Comparison of ENCODE assay signal across 33 mouse cellular contexts in the genomic region with DNA sequence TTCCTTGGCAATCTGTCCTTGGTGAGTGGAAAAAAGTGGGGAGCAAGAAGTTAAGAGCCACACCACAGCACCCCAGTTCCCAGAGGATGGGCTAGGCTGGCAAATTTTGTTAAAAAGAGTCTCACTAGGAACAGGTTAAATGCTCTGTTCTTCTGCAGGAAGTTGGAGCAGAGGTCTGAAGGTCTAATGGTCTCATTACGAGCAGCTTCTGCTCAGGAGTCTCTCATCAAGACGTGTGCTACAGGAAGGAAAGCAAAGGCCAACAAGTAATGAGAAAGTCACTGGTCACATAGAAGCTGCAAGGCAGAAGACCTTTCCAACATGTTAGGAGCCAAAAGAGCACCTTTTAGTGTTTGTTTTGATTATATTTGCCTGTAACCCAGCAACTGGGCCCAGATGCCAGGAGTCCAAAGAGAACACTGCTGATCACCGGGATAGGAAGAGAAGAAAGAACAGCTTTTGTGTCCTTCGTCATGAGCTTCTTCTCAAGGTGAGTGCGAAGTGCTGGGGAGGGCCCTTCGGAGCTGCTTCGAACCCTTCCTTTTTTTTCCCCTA. TPM values are rescaled to one million over a fixed set of nuclear protein-coding genes. Genes with fewer than 3 reads are reported as not detected.
DNase-seq lines count a peak whose midpoint lies in the region; ATAC-seq and TF ChIP-seq lines count a peak whose summit lies in the region.
"Had no signal": no experiment of that assay in that cellular context is flagged by ENCODE, and none has a peak within 500 bp of the region (broad histone marks: within the 10 kb centered on the region; RNA-seq: fewer than 3 reads in every experiment).

No protein-coding gene starts in this region.

- H3K9ac ChIP-seq in heart, embryonic 11.5 days (ENCODE audit: low read depth, low read length): no peak overlapping the region
- no peak overlapping the region for H3K9ac ChIP-seq in kidney, postnatal 0 days (ENCODE audit: low read depth, low read length)
- H3K9ac ChIP-seq in midbrain, embryonic 14.5 days (replicated peaks; ENCODE audit: low read length): no peak overlapping the region
- H3K9ac ChIP-seq: embryonic facial prominence, embryonic 13.5 days; forebrain, embryonic 12.5 days; forebrain, embryonic 15.5 days; heart, embryonic 12.5 days; heart, embryonic 15.5 days; hindbrain, embryonic 13.5 days; intestine, embryonic 15.5 days had no signal

- ATAC-seq in heart, embryonic 11.5 days (replicated peaks; ENCODE audit: insufficient number of reproducible peaks, low FRiP score, low TSS enrichment): no peak
- ATAC-seq in kidney, postnatal 0 days (replicated peaks; ENCODE audit: low FRiP score, low read depth): no peak
- ATAC-seq in midbrain, embryonic 14.5 days (ENCODE audit: low FRiP score, low TSS enrichment): no peak
- ATAC-seq: forebrain, embryonic 15.5 days; hindbrain, embryonic 16.5 days; intestine, embryonic 15.5 days; Patski had no signal

- no peaks in the 10 kb centered on the region for H3K9me3 ChIP-seq in heart, embryonic 11.5 days (replicated peaks; ENCODE audit: control insufficient read depth, low read length)
- no peaks in the 10 kb centered on the region for H3K9me3 ChIP-seq in kidney, postnatal 0 days (replicated peaks; ENCODE audit: low read length)
- H3K9me3 ChIP-seq in midbrain, embryonic 14.5 days (ENCODE audit: control insufficient read depth, low read length): no peaks in the 10 kb centered on the region
- H3K9me3 ChIP-seq: embryonic facial prominence, embryonic 10.5 days; embryonic facial prominence, embryonic 13.5 days; forebrain, embryonic 12.5 days; forebrain, embryonic 15.5 days; heart, embryonic 12.5 days; heart, embryonic 15.5 days; hindbrain, embryonic 10.5 days; hindbrain, embryonic 13.5 days; intestine, embryonic 15.5 days had no signal

- DNase-seq in adrenal gland, adult 2 months: peak; percentile 12
- no peak for DNase-seq in adrenal gland, postnatal 14 days
- DNase-seq in heart, adult 11 months: peak; percentile 80
- peak; percentile 8 for DNase-seq in kidney, postnatal 0 days (ENCODE audit: low spot score)
- no peak for DNase-seq in kidney, postnatal 10 days
- no peak for DNase-seq in midbrain, embryonic 14.5 days
- DNase-seq: B cell, adult 2 months; cerebellum, adult 11 months; cerebellum, adult 2 months; cerebellum, postnatal 10 days; cerebellum, postnatal 36 days; embryo, embryonic 11 days; gastrocnemius, postnatal 10 days; heart, adult 2 months; heart, postnatal 10 days; heart, postnatal 36 days; kidney, adult 11 months had no signal

- H3K4me3 ChIP-seq in heart, embryonic 11.5 days (ENCODE audit: low read depth, low read length): no peak overlapping the region
- H3K4me3 ChIP-seq in kidney, postnatal 0 days (replicated peaks; ENCODE audit: low read depth, low read length): no peak overlapping the region
- no peak overlapping the region for H3K4me3 ChIP-seq in brown adipose tissue, adult 24 weeks (ENCODE audit: insufficient read depth, low read depth, low read length)
- H3K4me3 ChIP-seq in midbrain, embryonic 14.5 days (replicated peaks; ENCODE audit: low read depth, low read length): no peak overlapping the region
- H3K4me3 ChIP-seq: embryonic facial prominence, embryonic 10.5 days; embryonic facial prominence, embryonic 13.5 days; erythroblast, embryonic 14.5 days; forebrain, embryonic 12.5 days; forebrain, embryonic 15.5 days; heart, adult 2 months; heart, embryonic 12.5 days; heart, embryonic 15.5 days; hindbrain, embryonic 10.5 days; hindbrain, embryonic 13.5 days; intestine, embryonic 15.5 days had no signal

- no peak overlapping the region for H3K4me2 ChIP-seq in heart, embryonic 11.5 days
- H3K4me2 ChIP-seq in kidney, postnatal 0 days (ENCODE audit: low read length): no peak overlapping the region
- no peak overlapping the region for H3K4me2 ChIP-seq in midbrain, embryonic 14.5 days (ENCODE audit: low read length)
- H3K4me2 ChIP-seq: embryonic facial prominence, embryonic 13.5 days; forebrain, embryonic 12.5 days; forebrain, embryonic 15.5 days; heart, embryonic 12.5 days; heart, embryonic 15.5 days; hindbrain, embryonic 13.5 days; intestine, embryonic 15.5 days had no signal

- 76% methylated on average over 7 of the region's 7 CpGs for WGBS in heart, embryonic 11.5 days (ENCODE audit: insufficient replicate concordance)
- 66% methylated on average over 7 of the region's 7 CpGs for WGBS in kidney, postnatal 0 days
- 94% methylated on average over 7 of the region's 7 CpGs for WGBS in midbrain, embryonic 14.5 days

- no peaks in the 10 kb centered on the region for H3K27me3 ChIP-seq in heart, embryonic 11.5 days (ENCODE audit: control insufficient read depth, insufficient read depth, low read length)
- no peaks in the 10 kb centered on the region for H3K27me3 ChIP-seq in kidney, postnatal 0 days (ENCODE audit: insufficient read depth, low read length)
- H3K27me3 ChIP-seq in midbrain, embryonic 14.5 days (ENCODE audit: control insufficient read depth, insufficient read depth, low read length): no peaks in the 10 kb centered on the region
- H3K27me3 ChIP-seq: CH12.LX; embryonic facial prominence, embryonic 13.5 days; forebrain, embryonic 12.5 days; forebrain, embryonic 15.5 days; heart, embryonic 12.5 days; heart, embryonic 15.5 days; hindbrain, embryonic 13.5 days; intestine, embryonic 15.5 days; Patski had no signal

- H3K4me1 ChIP-seq in heart, embryonic 11.5 days (ENCODE audit: control insufficient read depth, insufficient read depth, low read length): no peaks in the 10 kb centered on the region
- H3K4me1 ChIP-seq in kidney, postnatal 0 days (replicated peaks; ENCODE audit: insufficient read depth, low read length): no peaks in the 10 kb centered on the region
- no peaks in the 10 kb centered on the region; the same call in 1 of the 2 replicates for H3K4me1 ChIP-seq in brown adipose tissue, adult 24 weeks (ENCODE audit: control insufficient read depth, insufficient read depth, insufficient read length, low read length)
- H3K4me1 ChIP-seq in midbrain, embryonic 14.5 days (ENCODE audit: control insufficient read depth, insufficient read depth, low read length): no peaks in the 10 kb centered on the region
- H3K4me1 ChIP-seq: embryonic facial prominence, embryonic 10.5 days; embryonic facial prominence, embryonic 13.5 days; forebrain, embryonic 12.5 days; forebrain, embryonic 15.5 days; heart, embryonic 12.5 days; heart, embryonic 15.5 days; hindbrain, embryonic 10.5 days; hindbrain, embryonic 13.5 days; intestine, embryonic 15.5 days had no signal

- H3K36me3 ChIP-seq in heart, embryonic 11.5 days (ENCODE audit: control insufficient read depth, insufficient read depth, low read length): no peaks in the 10 kb centered on the region
- H3K36me3 ChIP-seq in kidney, postnatal 0 days (ENCODE audit: insufficient read depth, low read length): no peaks in the 10 kb centered on the region
- H3K36me3 ChIP-seq in midbrain, embryonic 14.5 days (ENCODE audit: control insufficient read depth, insufficient read depth, low read length): no peaks in the 10 kb centered on the region
- H3K36me3 ChIP-seq: embryonic facial prominence, embryonic 10.5 days; embryonic facial prominence, embryonic 13.5 days; forebrain, embryonic 12.5 days; forebrain, embryonic 15.5 days; G1E; heart, embryonic 12.5 days; heart, embryonic 15.5 days; hindbrain, embryonic 10.5 days; hindbrain, embryonic 13.5 days; intestine, embryonic 15.5 days had no signal

- TF ChIP-seq CTCF in kidney, postnatal 0 days (IDR thresholded peaks at IDR 0.05; ENCODE audit: low read depth): no peak

- no peak overlapping the region for H3K27ac ChIP-seq in heart, embryonic 11.5 days (ENCODE audit: low read depth, low read length)
- H3K27ac ChIP-seq in kidney, postnatal 0 days: no peak overlapping the region
- peak overlapping the region; percentile 61 for H3K27ac ChIP-seq in brown adipose tissue, adult 24 weeks (replicated peaks; ENCODE audit: low read depth, low read length)
- no peak overlapping the region for H3K27ac ChIP-seq in midbrain, embryonic 14.5 days (replicated peaks; ENCODE audit: low read depth, low read length)
- H3K27ac ChIP-seq: embryonic facial prominence, embryonic 10.5 days; embryonic facial prominence, embryonic 13.5 days; forebrain, embryonic 12.5 days; forebrain, embryonic 15.5 days; heart, adult 2 months; heart, embryonic 15.5 days; hindbrain, embryonic 10.5 days; hindbrain, embryonic 13.5 days; intestine, embryonic 15.5 days had no signal

RNA-seq across cellular contexts. Expression of a gene that starts 39.4 kb away (rescaled TPM):
- total RNA-seq in adrenal gland, adult 2 months (2021): 10 to 100 TPM; 36.5 to 41.1 TPM
- 11.5 and 13.7 TPM in 2 replicates for polyA plus RNA-seq in adrenal gland, adult 2 months (2012; rRNA removed)
- 46.8 and 48.8 TPM in 2 replicates for total RNA-seq in adrenal gland, postnatal 14 days (2021)
- polyA plus RNA-seq in heart, embryonic 11.5 days (2014; fragmentation: Nextera tagmentation; extraction: Ambion mirVana): 3.6 and 5.7 TPM in 2 replicates
- polyA plus RNA-seq in kidney, postnatal 0 days (2015; fragmentation: Nextera tagmentation; extraction: Ambion mirVana): 2.6 and 2.9 TPM in 2 replicates
- 0.50 and 2.1 TPM in 2 replicates for polyA plus RNA-seq in brown adipose tissue, adult 24 weeks (2012; ENCODE audit: insufficient read depth, insufficient read length, missing spikeins)
- 19.6 and 25.6 TPM in 2 replicates for polyA plus RNA-seq in midbrain, embryonic 14.5 days (2014; fragmentation: Nextera tagmentation; extraction: Ambion mirVana)
- total RNA-seq: CH12.LX had no signal
- polyA plus RNA-seq: erythroblast, embryonic 14.5 days; G1E had no signal

Comparison
In these comparisons a context has a peak if more than half of its experiments do, and no peak if none do; other contexts are left out.
1. DNase-seq: peak in adrenal gland, adult 2 months (single experiment), heart, adult 11 months (single experiment) and kidney, postnatal 0 days (single experiment); none in adrenal gland, postnatal 14 days (single experiment), kidney, postnatal 10 days (single experiment) and midbrain, embryonic 14.5 days (single experiment).